Comparison of ENCODE assay signal across 10 mouse cellular contexts in the genomic region with DNA sequence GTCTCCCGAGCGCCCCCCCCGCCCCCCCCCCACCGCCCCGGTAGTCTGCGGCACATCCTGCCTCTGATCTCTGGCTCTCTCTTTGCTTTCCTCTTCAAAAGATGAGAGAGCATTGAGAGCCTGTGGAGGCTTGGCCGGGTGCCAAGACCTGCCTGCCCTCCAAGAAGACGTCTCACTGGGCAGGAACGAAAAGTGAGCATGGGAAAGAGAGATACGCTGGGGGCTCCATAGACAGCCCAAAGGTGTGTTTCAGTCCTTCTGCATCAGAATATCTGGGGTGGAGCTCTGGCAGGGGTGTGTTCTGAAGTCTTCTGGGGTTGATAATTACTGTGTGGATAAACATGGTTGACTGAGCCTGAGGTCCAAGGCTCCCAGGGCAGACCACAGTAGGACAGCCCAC.
DNase-seq lines count a peak whose midpoint lies in the region; ATAC-seq lines count a peak whose summit lies in the region.
"Had no signal": no experiment of that assay in that cellular context is flagged by ENCODE, and none has a peak within 500 bp of the region (broad histone marks: within the 10 kb centered on the region; RNA-seq: fewer than 3 reads in every experiment).

No protein-coding gene starts in this region.

- DNase-seq in left cerebral cortex, postnatal 4 days: peak; percentile 66
- DNase-seq in left cerebral cortex, postnatal 10 days (ENCODE audit: extremely low spot score in 1 of 2, low spot score in 2 of 2): no peak
- peak; percentile 28 for DNase-seq in R1 (ENCODE audit: low read depth, low spot score)
- no peak for DNase-seq in frontal cortex, adult 2 months (ENCODE audit: extremely low spot score in 1 of 2, low spot score in 1 of 2)
- DNase-seq: gastrocnemius, postnatal 14 days had no signal

- peaks cover 53% of the 10 kb centered on the region for H3K4me1 ChIP-seq in erythroblast, embryonic 14.5 days (ENCODE audit: control insufficient read depth)

- peak overlapping the region; percentile 61 for H3K4me3 ChIP-seq in erythroblast, embryonic 14.5 days (replicated peaks)
- H3K4me3 ChIP-seq: hindbrain, embryonic 13.5 days had no signal

- intact Hi-C loops in left cerebral cortex, postnatal 4 days (cut with DNase I): no loop called here
- intact Hi-C loops in left cerebral cortex, postnatal 10 days (cut with DNase I): no loop called here

- H3K9me3 ChIP-seq in erythroblast, embryonic 14.5 days (ENCODE audit: control insufficient read depth, low read length): no peaks in the 10 kb centered on the region
- H3K9me3 ChIP-seq: hindbrain, embryonic 13.5 days had no signal

- peaks cover 2% of the 10 kb centered on the region for H3K27me3 ChIP-seq in erythroblast, embryonic 14.5 days (ENCODE audit: control insufficient read depth)

- no peaks in the 10 kb centered on the region for H3K36me3 ChIP-seq in erythroblast, embryonic 14.5 days (ENCODE audit: control insufficient read depth)
- H3K36me3 ChIP-seq: hindbrain, embryonic 13.5 days had no signal

- ATAC-seq in megakaryocyte-erythroid progenitor cell, adult 5-6 weeks (replicated peaks; ENCODE audit: low FRiP score, low TSS enrichment, poor library complexity, severe bottlenecking): peak; percentile 66; the same call in 1 of the 2 replicates
- no peak for ATAC-seq in frontal cortex, adult (ENCODE audit: low TSS enrichment)
- ATAC-seq: midbrain, embryonic 16.5 days had no signal

Comparison
In these comparisons a context has a peak if more than half of its experiments do, and no peak if none do; other contexts are left out.
1. DNase-seq: peak in left cerebral cortex, postnatal 4 days (single experiment) and R1 (single experiment); none in left cerebral cortex, postnatal 10 days (0 of 2) and frontal cortex, adult 2 months (0 of 2).